Mouse (Mus musculus) large intestine, adult 2 months (tissue): ENCODE measurements around the gene Bad. TPM values are rescaled to one million over a fixed set of nuclear protein-coding genes. Genes with fewer than 3 reads are reported as not detected.

Source experiments
- DNase-seq: peaks from one replicate; pipeline ENCODE4 v3.0.0-alpha.2; 2012; ENCODE audit warnings: low read depth, low spot score
- WGBS: fragments of 180-500 bp; shearing (Covaris S2); methylation state at CpG from one replicate; pipeline ENCODE4 v1.1.7; 2018; 5-methylcytosine and 5-hydroxymethylcytosine counted together
- polyA plus RNA-seq: library from polyadenylated mRNA; depleted of rRNA; stranded (reverse); fragments of >200 nt; gene quantifications from 2 replicates; pipeline ENCODE4 v1.2.3, GENCODE M21; 2012

Bad gene
- polyA plus RNA-seq, 1 experiment = 78.2 TPM

DNA sequence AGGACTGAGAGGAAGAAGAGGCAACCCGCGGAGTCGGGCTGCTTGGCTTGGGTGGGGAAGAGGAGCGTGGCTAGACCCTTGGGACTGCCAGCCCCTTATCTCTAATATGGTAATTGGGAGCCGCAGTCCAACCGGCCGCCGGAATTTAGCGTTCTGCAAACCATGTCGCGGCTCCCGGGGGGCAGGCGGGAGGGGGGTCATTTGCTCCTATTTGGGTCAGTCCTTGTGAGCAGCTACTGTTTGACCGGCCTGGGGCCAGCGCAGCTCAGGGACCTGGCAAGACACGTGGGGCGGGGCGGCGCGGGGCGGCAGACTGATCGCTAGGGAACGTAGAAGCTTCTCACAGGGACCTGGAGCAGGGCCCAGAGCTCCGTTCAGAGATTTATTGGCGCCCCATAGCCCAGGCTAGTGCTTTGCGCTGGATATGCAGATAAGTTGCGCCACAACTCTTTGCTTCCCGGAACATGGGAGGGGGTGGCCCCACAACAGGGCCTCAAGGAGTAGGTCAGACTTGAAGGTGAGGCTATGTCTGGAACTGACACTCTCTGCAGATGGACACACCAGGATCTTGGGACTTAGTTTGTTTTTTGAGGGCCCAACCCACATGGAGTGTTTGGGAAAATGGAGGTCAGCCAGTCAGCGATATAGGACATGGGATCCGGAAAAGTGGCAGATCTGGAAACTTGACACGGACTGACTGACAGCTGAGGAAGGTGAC lies 10.5 kb downstream of the Bad start:
- WGBS = 1% methylated on average over 31 of the region's 31 CpGs
- DNase-seq = no peak

GRCm38 (mm10) chr19:6952712-6953037 lies 11.0 kb downstream of the Bad start:
- 13% methylated on average over 3 of the region's 3 CpGs for WGBS
- no peak for DNase-seq

- WGBS = 18% methylated on average over 9 of the region's 9 CpGs
- no peak for DNase-seq
Measured at GRCm38 (mm10) chr19:6954046-6954445, 12.4 kb downstream of the Bad start.

DNA sequence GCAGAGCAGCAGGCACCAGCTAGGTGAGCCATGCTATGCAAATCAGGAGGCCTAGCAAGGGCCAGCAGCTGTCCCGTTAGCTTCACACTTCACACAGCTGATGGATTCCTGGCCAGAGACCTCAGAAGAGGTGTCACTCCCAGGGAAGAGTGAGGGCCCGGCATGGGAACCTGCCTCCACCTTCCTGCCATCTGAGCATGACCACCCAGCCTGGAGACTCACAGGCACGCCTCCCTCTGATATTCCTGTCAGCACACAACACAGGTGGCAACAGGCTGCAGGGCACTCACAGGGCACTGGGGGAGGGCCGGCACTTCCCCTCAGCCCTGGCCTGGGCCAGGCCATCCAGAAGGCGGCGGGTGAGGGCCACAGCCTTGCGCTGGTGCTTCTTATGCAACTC lies 13.8 kb downstream of the Bad start:
- DNase-seq = no peak
- WGBS = 81% methylated on average over 7 of the region's 7 CpGs

- WGBS = 87% methylated on average over 10 of the region's 10 CpGs
- no peak for DNase-seq
Measured at GRCm38 (mm10) chr19:6956461-6956860, 14.8 kb downstream of the Bad start.

DNA sequence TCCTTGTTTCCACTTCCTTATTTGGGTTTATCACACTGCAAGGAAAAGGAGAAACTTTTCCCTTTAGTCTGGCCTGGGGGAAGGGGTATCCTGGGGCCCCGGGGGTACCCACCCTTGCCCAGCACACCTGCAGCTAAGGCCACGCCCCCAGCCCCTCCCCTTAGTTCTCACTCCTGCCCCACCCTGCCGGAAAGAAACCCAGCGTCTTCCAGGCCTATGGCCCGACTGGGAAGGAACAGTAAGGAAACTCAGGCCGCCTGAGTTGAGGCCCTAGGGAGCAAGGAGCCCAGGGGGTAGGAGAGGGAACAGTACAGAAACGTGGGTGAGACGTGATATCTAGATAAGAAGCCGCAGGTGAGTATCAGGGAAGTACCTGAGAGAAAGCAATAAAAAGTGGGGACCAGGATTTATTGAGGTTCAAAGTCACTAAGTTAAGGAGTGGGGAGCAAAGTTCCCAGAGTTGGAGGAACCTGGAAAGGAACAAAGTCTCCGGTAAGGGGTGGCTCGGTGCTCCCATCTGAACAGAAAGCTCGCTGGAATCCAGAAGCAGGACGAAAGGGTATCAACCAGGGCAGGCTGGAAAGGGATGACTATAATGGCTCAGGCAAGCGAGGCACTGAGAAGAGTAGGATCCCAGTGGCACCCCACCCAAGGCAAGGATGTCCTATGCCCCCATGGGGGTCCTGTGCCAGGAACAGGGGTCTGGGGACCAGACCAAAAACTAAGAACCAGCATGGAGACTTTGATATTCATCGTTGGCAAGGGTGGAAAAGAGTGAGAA lies 27.0 kb downstream of the Bad start:
- DNase-seq = no peak
- WGBS = 4% methylated on average over 15 of the region's 15 CpGs

GRCm38 (mm10) chr19:6969291-6969664 lies 27.6 kb downstream of the Bad start:
- no peak for DNase-seq
- WGBS = 2% methylated on average over 20 of the region's 20 CpGs

- DNase-seq = no peak
Measured at GRCm38 (mm10) chr19:6969665-6970381, 28.2 kb downstream of the Bad start.

GRCm38 (mm10) chr19:6970460-6971085 lies 28.9 kb downstream of the Bad start:
- 20% methylated on average over 11 of the region's 11 CpGs for WGBS
- no peak for DNase-seq

More at GRCm38 (mm10) chr19:6969665-6970381, 28.2 kb downstream of the Bad start:
- 2% methylated on average over 54 of the region's 55 CpGs for WGBS

DNA sequence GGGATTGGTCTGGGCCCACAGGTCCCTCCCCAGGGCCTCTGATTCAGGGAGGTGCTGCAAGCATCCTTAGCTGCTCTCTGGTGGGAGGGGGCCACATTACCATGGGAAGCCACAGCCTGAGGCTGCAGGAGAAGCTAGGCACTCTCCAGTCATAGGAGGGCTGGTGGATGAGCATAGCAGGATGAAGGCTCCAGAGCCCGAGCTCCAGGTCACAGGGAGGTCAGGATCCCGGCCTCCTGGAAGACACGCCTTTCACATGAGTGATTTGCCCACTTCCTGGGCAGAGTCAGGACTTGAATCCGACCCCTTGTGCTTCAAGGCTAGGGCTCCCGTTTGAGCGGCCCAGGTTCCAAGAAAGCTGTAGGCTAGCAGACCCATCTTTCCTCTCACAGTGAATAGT lies 30.0 kb downstream of the Bad start:
- 44% methylated on average over 6 of the region's 6 CpGs for WGBS
- no peak for DNase-seq

GRCm38 (mm10) chr19:6972247-6972917 lies 30.7 kb downstream of the Bad start:
- WGBS = 76% methylated on average over 13 of the region's 13 CpGs
- no peak for DNase-seq

- 34% methylated on average over 12 of the region's 12 CpGs for WGBS
Measured at GRCm38 (mm10) chr19:6973581-6974190, 32.0 kb downstream of the Bad start.

GRCm38 (mm10) chr19:6974211-6975205 lies 32.8 kb downstream of the Bad start, which contains the start of gene Ppp1r14b:
TSS of gene Ppp1r14b (plus strand) at chr19:6974968.
- WGBS = under 1% methylated on average over 74 of the region's 84 CpGs

More at GRCm38 (mm10) chr19:6973581-6974190, 32.0 kb downstream of the Bad start:
- no peak for DNase-seq

GRCm38 (mm10) chr19:6975537-6976521 lies 34.2 kb downstream of the Bad start, which contains the start of gene Plcb3:
TSS of gene Plcb3 (minus strand) at chr19:6976470.
- no peak for DNase-seq
- 0% methylated on average over 16 of the region's 16 CpGs for WGBS

More at GRCm38 (mm10) chr19:6974211-6975205, 32.8 kb downstream of the Bad start, which contains the start of gene Ppp1r14b:
- DNase-seq = no peak

DNA sequence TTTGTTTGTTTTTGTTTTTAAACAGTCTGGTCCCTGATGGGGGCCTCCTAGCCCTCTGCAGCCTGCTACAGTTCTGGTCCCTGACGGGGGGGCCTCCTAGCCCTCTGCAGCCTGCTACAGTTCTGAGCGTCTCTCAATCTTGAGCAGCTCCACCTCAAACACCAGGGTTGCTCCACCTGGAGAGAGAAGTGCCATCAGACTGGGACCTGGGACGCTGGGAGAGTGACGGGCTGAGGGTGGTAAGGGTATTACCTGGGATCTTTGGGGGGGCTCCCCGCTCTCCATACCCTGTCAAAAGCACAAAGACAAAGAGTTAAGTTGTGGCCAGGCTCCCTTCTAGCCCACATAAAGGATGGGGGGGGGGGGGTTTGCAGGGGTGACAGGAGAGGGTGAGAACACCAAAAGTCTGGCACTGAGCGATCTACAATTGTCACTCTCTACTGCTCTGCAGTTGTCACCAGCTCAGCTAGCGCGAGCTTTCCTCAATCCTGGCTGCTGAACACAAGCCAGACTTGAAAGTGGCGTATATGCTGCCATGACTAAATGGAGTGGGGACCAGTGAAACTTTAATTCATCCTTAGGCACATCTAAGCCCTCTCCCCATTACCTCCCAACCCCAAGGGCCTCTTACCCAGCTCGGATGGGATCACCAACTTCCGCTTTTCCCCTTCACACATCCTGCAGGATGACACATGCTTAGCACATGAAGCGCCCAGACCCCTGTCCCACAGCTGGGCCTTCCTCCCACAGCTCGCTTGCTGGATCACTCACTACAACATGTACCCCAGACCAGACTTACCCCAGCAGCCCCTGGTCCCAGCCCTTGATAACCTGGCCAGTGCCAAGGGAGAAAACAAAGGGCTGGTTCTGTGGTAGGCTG lies 36.3 kb downstream of the Bad start:
- no peak for DNase-seq
- 81% methylated on average over 13 of the region's 13 CpGs for WGBS

- WGBS = 37% methylated on average over 3 of the region's 3 CpGs
- DNase-seq = no peak
Measured at GRCm38 (mm10) chr19:6978639-6978974, 36.9 kb downstream of the Bad start.
